Mouse (Mus musculus) megakaryocyte progenitor cell, adult 5-6 weeks (primary cell): ENCODE measurements around the gene Tcam1. TPM values are rescaled to one million over a fixed set of nuclear protein-coding genes. Genes with fewer than 3 reads are reported as not detected.
A peak's percentile ranks its signal among the peaks of the same experiment; 100 is the strongest.
"Not testable (repeated sequence)": the region's sequence is repeated elsewhere in the genome, so short reads cannot be mapped to it uniquely, and the experiment has no call there.

Experiments used
- ATAC-seq: replicated peaks from 2 replicates; pipeline ENCODE4 v1.8.0; 2016; ENCODE audit warnings: mild to moderate bottlenecking, moderate TSS enrichment, inconsistent platforms; ENCODE audit not compliant: poor library complexity
- total RNA-seq, 2 experiments: library from RNA; stranded (forward) in 1 of 2; stranded (reverse) in 1 of 2; fragments of 157-497, 149-512 nt in 1 of 2; fragments of 200-1000 nt in 1 of 2; gene quantifications; 2 replicates each; pipeline versions ENCODE4 v1.2.3 to v1.2.4; 2015 to 2017

The Tcam1 gene
- total RNA-seq (2015) (2.2 and 2.3 TPM in 2 replicates), total RNA-seq (2017) (1.6 and 1.7 TPM in 2 replicates)

DNA sequence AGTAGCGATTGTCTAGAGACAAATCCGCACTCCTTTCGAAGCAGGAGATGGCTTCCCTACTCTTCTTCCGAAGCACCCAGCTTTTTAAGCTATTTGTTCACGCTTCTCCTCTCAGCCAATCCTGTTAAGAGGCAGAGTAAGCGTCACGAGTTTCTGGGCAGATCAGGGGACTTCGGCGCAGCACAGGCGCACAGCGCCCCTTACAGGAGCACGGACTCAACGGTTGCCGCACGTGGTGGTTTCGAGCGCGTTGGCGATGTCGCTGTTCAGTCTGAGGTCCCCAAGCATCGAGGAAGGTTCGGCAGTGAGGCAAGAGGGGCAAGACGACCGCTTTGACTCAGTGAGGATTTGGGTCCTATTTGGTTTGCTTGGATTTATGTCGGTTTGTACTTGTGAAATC, at the start of gene Tcam1:
Gene Tcam1, plus strand, starts transcription at position 219 of the 400 bp plus-strand sequence.
- ATAC-seq: peak; percentile 71

DNA sequence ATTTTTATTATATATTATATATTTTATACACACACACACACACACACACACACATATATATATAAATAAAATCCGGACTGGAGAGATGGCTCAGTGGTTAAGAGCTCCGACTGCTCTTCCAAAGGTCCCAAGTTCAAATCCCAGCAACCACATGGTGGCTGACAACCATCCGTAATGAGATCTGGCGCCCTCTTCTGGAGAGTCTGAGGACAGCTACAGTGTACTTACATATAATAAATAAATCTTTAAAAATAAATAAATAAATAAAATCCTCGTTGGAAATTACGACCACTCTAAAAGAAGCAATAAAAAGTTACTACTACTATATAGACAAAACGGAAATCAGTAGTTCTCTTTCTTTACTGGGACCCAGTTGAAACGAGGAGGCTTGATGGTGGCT, 42.5 kb upstream of the Tcam1 start:
- not testable (repeated sequence) for ATAC-seq

DNA sequence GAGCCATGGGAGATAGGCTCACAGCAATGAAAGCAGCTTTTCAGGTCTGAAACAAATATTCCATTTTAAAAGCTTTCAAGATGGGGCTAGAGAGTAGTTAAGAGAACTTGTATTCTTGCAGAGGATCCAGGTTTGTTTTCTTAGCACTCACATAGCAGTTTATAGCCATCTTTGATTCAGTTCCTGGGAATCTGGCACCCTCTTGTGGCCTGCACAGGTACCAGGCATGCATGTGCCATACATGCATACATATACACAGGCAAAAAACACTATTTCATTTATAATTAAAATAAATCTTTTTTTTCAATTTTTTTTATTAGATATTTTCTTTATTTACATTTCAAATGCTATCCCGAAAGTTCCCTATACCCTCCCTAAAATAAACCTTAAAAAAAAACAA, 29.6 kb upstream of the Tcam1 start:
- peak; percentile 75 for ATAC-seq

- ATAC-seq: no peak
These were observed 27.1 kb upstream of the Tcam1 start for GRCm38 (mm10) chr11:106249326-106249725.

DNA sequence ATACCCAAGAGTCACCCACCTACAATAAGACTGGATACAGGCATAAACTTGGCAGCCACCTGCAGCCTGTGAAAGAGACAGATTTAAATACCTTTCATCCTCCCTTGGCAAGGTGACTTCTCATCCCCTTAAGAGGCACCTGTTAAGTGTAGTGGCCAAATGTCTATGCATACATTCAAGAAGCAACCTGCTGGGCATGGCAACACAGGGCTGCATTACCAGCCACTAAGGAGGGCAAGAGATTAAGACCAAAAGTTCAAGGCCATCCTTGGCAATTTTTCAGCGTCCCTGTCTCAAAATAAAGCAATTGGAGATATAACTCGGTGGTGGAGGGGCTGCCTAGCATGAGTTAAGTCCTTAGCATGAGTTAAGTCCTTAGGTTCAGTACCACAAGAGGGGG, 21.7 kb upstream of the Tcam1 start:
- ATAC-seq: no peak

GRCm38 (mm10) chr11:106255174-106255573, 21.3 kb upstream of the Tcam1 start:
- peak; percentile 27 for ATAC-seq

DNA sequence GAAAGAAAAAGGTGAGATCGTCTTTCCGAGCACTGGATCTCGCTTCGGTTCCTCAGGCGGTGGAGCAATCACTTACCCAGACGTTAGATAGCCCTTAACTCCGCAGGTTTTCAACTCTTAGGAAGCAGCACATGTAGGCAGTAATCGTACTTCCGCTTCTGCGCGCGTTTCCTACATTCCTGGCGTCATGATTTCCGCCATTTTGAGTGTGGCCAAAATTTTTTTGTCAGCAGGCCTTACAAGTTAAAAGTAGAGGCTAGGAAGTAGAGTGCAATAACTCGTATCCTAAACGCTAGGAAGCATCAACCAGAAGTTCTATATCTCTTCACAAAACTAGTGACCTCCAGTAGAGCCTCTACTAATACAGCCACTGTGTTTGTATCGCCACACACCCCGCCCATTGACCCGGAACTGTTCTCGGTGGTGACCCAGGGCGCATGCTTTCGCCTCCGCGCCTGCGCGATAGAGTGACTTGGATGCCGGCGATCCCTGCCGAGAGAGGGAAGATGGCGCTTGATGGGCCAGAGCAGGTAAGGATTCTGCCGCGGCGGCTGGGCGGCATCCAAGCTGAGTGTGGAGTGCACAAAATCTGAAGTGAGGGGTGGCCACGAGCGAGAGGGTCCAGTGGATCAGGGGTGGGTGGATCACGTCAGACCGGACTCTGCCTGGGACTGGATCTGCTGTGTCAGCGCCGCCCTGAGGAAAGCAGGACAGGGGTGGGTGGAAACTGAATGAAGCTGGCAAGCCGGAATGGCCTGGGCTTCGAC, 20.6 kb upstream of the Tcam1 start, which contains the start of the genes Ftsj3 and Psmc5:
Gene Ftsj3, minus strand, starts transcription at position 395 of the 767 bp plus-strand sequence.
Gene Psmc5, plus strand, starts transcription at position 470 of the 767 bp plus-strand sequence.
- peak; percentile 91 for ATAC-seq

DNA sequence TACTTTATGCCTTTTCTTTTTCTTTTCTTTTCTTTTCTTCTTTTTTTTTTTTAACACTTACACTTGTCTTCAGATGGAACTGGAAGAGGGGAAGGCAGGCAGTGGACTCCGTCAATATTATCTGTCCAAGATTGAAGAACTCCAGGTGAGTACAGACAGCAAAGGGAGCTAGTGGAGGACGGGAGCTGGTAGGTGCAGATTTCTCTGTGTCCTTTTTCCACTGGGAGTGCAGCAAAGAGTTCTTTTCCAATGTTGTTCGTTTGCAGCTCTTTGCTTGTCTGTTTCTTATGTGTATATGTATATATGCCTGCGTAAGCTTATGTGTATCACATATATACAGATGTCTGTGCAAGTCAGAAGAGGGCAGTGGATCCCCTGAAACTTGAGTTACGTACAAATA, 19.7 kb upstream of the Tcam1 start:
- no peak for ATAC-seq

- ATAC-seq: no peak
These were observed 15.5 kb upstream of the Tcam1 start for GRCm38 (mm10) chr11:106260826-106261450.

DNA sequence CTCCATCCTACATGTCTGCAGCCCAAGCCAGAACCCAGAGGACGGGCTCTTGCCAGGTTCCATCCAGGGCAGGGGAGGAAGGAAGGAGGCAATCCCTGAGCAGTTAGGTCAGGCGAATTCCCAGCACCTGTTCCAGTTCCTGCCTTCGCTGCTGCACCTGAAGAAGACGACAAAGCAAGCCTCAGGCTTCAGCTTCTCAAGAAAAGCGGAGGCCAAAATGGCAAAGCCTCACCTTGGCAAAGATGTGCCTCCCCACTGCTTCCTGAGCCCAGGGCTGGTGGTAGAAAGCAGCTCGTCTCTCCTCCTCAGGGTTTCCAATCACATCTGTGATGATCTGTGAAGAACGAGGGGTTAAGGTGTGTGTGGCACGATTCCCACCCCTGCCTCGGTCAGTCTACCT, 12.5 kb upstream of the Tcam1 start:
- ATAC-seq: no peak

DNA sequence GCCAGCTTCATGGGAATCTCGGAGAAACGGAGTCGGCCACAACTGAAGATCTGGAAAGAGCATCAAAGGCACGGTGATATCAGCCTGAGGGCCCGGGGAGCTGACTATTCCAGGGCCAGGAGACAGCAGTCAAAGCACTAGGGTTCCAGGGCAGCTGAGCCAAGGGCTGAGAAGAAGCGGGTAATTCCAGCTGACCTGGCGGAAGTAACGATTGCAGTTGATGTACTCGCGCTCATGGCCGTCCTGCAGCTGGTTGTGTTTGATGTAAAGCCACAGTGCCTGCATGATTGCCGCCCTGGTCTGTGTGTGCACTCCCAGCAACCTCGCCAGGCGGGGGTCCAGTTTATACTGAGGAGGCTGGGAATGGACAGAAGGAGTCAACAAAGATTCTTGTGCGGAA, 11.5 kb upstream of the Tcam1 start:
- no peak for ATAC-seq

GRCm38 (mm10) chr11:106265570-106265969, 10.9 kb upstream of the Tcam1 start:
- ATAC-seq: no peak

DNA sequence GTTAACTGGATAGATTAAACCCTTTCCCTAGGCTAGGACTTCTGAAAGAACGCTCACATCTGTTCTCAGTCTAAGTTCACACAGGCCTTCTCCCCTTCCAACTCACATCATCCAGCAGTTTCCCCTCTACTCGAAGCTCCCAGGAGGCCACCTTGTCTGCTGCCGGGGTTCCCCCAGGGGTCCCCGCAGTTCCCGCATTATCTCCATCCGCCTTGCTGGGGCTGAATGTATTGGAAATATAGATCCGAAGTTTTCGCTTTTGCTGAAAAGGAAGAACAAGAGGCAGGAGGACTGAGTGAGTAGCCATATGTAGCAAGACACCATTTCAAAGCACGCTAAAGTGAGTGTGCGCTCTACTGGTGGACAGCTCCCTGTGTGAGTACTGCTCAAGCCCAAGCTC, 10.0 kb upstream of the Tcam1 start:
- no peak for ATAC-seq

DNA sequence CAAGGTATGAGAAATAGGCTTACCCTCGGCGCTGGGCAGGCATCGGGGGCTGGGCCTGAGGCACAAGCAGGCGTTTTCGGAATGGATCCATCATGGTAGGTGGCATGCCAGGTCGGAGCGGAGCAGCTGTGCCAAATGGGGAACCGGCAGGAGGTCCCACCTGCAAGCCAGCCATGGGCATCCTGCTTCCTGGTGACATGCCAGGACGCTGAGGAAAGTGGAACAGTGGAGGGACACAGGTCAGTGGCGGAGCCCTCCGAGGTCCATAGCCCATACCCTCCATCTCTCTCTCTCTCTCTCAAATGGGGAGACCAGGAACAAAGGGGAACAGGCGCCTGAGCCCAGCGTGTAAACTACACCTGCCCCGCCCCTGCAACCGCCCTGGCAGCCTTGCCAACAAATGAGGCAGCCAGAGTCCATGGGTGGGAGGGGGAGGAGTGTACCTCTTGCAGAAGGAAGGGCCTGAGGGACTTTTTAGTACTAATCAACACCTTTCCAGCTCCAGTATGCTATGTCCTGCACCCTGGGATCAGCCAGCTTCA, 9.1 kb upstream of the Tcam1 start:
- ATAC-seq: peak; percentile 62

- ATAC-seq: no peak
These were observed 8.6 kb upstream of the Tcam1 start for GRCm38 (mm10) chr11:106267871-106268270.

- no peak for ATAC-seq
These were observed 8.0 kb upstream of the Tcam1 start for GRCm38 (mm10) chr11:106268326-106269059.

GRCm38 (mm10) chr11:106269060-106269431, 7.4 kb upstream of the Tcam1 start:
- ATAC-seq: no peak

DNA sequence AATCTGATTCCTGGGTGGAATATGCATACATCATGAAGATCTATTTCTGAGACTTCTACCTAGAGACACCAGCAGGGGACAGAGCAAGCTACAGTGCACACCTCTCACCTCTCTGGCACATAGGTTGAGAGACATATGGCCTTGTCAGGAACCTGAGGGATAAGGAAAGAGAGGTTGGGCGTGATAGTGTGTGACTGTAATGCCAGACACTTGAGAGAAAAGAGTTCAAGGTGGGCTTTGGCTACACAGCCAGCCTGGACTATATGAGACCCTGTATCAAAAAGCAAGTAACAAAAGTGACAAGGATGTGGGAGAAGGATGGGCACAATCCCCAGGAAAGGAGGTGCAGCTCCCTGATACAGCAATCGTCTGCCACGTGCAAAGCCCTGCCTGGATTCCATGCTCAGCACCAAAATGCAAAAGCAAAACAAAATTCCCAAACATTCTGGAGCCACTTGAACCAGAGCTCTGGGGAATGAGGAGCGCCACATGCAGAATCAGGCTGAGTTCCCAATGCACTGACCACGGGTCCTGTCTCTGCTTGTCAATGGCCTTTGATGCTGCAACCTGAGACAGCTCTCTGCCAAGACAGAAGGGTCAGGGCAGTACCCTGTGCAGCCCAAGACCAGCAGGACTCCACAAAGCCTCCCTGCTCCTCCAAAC, 5.2 kb upstream of the Tcam1 start:
- ATAC-seq: no peak

- 0 out of 2 replicates have a peak, but pooled peaks have one; percentile 7 for ATAC-seq
These were observed 4.5 kb upstream of the Tcam1 start for GRCm38 (mm10) chr11:106271794-106272643.
